Mouse (Mus musculus) kidney, adult 2 months (tissue): ENCODE measurements around the gene Fhl4. TPM values are rescaled to one million over a fixed set of nuclear protein-coding genes. Genes with fewer than 3 reads are reported as not detected.

ENCODE experiments used
- DNase-seq: peaks from one replicate; pipeline ENCODE4 v3.0.0; 2021
- H3K27ac ChIP-seq: fragments of 200-500 bp; 2 replicates; pipeline ENCODE4 v1.5.1; 2012; ENCODE audit warnings: low read depth, low read length, control low read depth, inconsistent platforms; ENCODE audit not compliant: insufficient read depth
- H3K27me3 ChIP-seq: fragments of 200-500 bp; replicated peaks from 2 replicates; pipeline ENCODE4 v1.6.1; 2012; ENCODE audit warnings: mild to moderate bottlenecking, moderate library complexity, low read length, inconsistent platforms; ENCODE audit not compliant: control insufficient read depth, insufficient read depth
- H3K36me3 ChIP-seq: fragments of 200-500 bp; 2 replicates; pipeline ENCODE4 v1.6.1; 2012; ENCODE audit warnings: mild to moderate bottlenecking, moderate library complexity, low read length, inconsistent platforms; ENCODE audit not compliant: control insufficient read depth, insufficient read depth
- H3K4me1 ChIP-seq: fragments of 200-500 bp; 2 replicates; pipeline ENCODE4 v1.6.1; 2011; ENCODE audit warnings: low read length; ENCODE audit not compliant: control insufficient read depth, insufficient read depth
- H3K4me3 ChIP-seq: fragments of 200-500 bp; 2 replicates; pipeline ENCODE4 v1.5.1; 2011; ENCODE audit warnings: mild to moderate bottlenecking, low read depth, low read length, control low read depth; ENCODE audit not compliant: insufficient read depth
- CTCF ChIP-seq: fragments of 200-500 bp; conservative IDR thresholded peaks from 2 replicates; pipeline ENCODE4 v1.5.1; 2011; ENCODE audit warnings: low read depth, mild to moderate bottlenecking, control low read depth, low read length, moderate library complexity, mixed read lengths; ENCODE audit not compliant: insufficient read depth, insufficient read length
- POLR2A ChIP-seq: fragments of 200-500 bp; IDR thresholded peaks from one replicate; pipeline ENCODE4 v1.6.1; 2011; ENCODE audit warnings: low read depth, low read length, control low read depth
- WGBS: fragments of 180-500 bp; shearing (Covaris S2); methylation state at CpG from one replicate; pipeline ENCODE4 v1.1.7; 2018; 5-methylcytosine and 5-hydroxymethylcytosine counted together
- polyA plus RNA-seq: library from polyadenylated mRNA; depleted of rRNA; stranded (reverse); fragments of >200 nt; gene quantifications from 2 replicates; pipeline ENCODE4 v1.2.3, GENCODE M21; 2012; rRNA removed

Fhl4 gene
- polyA plus RNA-seq: 0.28 and 0.33 TPM in 2 replicates

GRCm38 (mm10) chr10:85102247-85103084, at the start of gene Fhl4, which contains the start of gene Tmem263:
Gene Fhl4, minus strand, starts transcription at chr10:85102495.
Gene Tmem263, plus strand, starts transcription at chr10:85102627.
- Histone ChIP-seq H3K27me3 (no peaks in the 10 kb centered on the region), H3K27ac (peak within 1 kb of the TSS; percentile 26; the same call in 1 of the 2 replicates), H3K36me3 (no peaks in the 10 kb centered on the region), H3K4me1 (peaks cover 3% of the 10 kb centered on the region; the same call in 1 of the 2 replicates), H3K4me3 (peak within 1 kb of the TSS; percentile 94)
- peak; percentile 82 for DNase-seq
- whole genome bisulfite sequencing: 1% methylated on average over 92 of the region's 96 CpGs
- TF ChIP-seq CTCF: no peak
- TF ChIP-seq POLR2A: no peak

GRCm38 (mm10) chr10:85149226-85149625, 46.9 kb upstream of the Fhl4 start:
- WGBS: 84% methylated on average over 5 of the region's 5 CpGs

GRCm38 (mm10) chr10:85146282-85146681, 44.0 kb upstream of the Fhl4 start:
- Histone ChIP-seq H3K27ac (no peak overlapping the region), H3K27me3 (no peaks in the 10 kb centered on the region), H3K4me3 (no peak overlapping the region), H3K4me1 (no peaks in the 10 kb centered on the region), H3K36me3 (no peaks in the 10 kb centered on the region; the same call in none of the 2 replicates)
- WGBS: 87% methylated on average over 14 of the region's 14 CpGs
- no peak for DNase-seq
- TF ChIP-seq POLR2A (no peak), CTCF (no peak)

More at GRCm38 (mm10) chr10:85149226-85149625, 46.9 kb upstream of the Fhl4 start:
- TF ChIP-seq POLR2A: no peak
- TF ChIP-seq CTCF: no peak
- no peak for DNase-seq
- no peaks in the 10 kb centered on the region for H3K4me1 ChIP-seq
- no peak overlapping the region for H3K27ac ChIP-seq
- no peak overlapping the region for H3K4me3 ChIP-seq
- no peaks in the 10 kb centered on the region; the same call in 1 of the 2 replicates for H3K36me3 ChIP-seq
- H3K27me3 ChIP-seq: no peaks in the 10 kb centered on the region

- Histone ChIP-seq H3K36me3 (no peaks in the 10 kb centered on the region; the same call in 1 of the 2 replicates), H3K27me3 (no peaks in the 10 kb centered on the region), H3K4me3 (no peak overlapping the region), H3K4me1 (no peaks in the 10 kb centered on the region), H3K27ac (no peak overlapping the region)
- DNase-seq: no peak
- TF ChIP-seq CTCF: no peak
- no peak for TF ChIP-seq POLR2A
- WGBS: 75% methylated on average over 9 of the region's 9 CpGs
Observed at GRCm38 (mm10) chr10:85141465-85141864, 39.2 kb upstream of the Fhl4 start.

GRCm38 (mm10) chr10:85136573-85136972, 34.3 kb upstream of the Fhl4 start:
- no peaks in the 10 kb centered on the region for H3K4me1 ChIP-seq
- WGBS: 89% methylated on average over 6 of the region's 6 CpGs
- TF ChIP-seq CTCF (no peak), POLR2A (no peak)
- DNase-seq: no peak
- H3K4me3 ChIP-seq: no peak overlapping the region
- no peaks in the 10 kb centered on the region for H3K36me3 ChIP-seq
- no peaks in the 10 kb centered on the region for H3K27me3 ChIP-seq
- no peak overlapping the region for H3K27ac ChIP-seq

GRCm38 (mm10) chr10:85128453-85128852, 26.2 kb upstream of the Fhl4 start:
- H3K36me3 ChIP-seq: no peaks in the 10 kb centered on the region
- no peak overlapping the region for H3K27ac ChIP-seq
- no peak overlapping the region for H3K4me3 ChIP-seq
- peak; percentile 65 for DNase-seq
- WGBS: 15% methylated on average over 7 of the region's 7 CpGs
- H3K27me3 ChIP-seq: no peaks in the 10 kb centered on the region
- no peaks in the 10 kb centered on the region; the same call in 1 of the 2 replicates for H3K4me1 ChIP-seq
- no peak for TF ChIP-seq CTCF
- TF ChIP-seq POLR2A: no peak
